Mouse (Mus musculus): ENCODE results near the gene Olfr906.

The Olfr906 gene

DNA sequence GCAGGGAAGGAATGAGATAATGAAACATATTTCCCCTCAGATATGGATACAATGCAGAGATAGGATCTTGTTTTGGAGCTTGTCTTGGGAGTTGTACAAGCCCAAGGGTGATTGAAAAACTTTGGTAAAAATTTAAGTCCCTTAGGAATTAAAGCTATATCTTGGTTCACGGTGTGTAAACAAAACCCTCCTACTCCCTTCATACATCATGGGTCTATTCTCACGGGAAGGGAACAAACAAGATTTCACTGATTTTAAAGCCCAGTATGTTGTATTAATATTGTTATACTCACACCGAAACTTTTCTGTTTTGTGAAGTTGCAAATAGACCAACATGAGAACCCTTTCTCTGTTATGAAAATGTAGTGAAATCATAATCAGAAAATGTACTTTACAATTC, at the start of gene Olfr906:
TSS of gene Olfr906 (plus strand) at position 301 of the 400 bp plus-strand sequence.
- no peak for DNase-seq (ENCODE audit: low spot score)

DNA sequence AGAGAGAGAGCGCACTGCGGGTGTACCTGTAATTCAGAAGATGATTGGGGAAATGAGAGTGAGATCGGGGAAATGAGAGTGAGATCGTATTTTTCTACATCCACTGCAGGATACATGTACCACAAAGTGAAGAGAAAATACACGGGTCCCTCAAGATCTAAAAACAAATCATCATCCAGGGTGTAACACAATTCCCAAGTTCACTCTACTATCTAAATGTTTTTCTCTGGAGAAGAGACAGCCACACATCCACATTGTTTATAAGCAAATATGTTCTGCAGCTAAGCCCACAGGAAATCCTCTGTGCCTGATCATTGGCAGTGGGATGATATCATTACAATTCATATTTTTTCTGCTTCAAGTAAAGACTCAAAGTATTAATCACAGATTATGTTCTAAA, 39.5 kb upstream of the Olfr906 start, which contains the start of gene Olfr902:
TSS of gene Olfr902 (plus strand) at position 301 of the 400 bp plus-strand sequence.
- no peak for DNase-seq (ENCODE audit: low spot score)

DNA sequence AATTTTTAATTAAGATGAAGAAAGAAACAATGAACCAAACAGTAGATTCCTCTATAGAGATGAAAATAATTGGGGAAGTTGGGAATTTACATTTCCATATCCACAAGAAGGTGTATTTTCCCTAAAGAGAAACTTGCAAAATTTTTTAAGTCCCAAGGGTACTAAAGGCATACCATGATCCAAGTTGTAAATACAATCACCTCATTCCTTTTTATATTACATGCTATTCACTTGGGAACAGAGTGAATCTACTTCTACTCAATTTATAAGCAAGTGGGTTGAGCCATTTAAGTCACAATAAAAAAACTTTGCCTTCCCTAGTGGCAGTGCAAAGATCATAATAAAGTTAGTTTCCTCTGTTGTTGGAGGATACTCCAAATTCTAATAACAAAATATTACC, 24.0 kb upstream of the Olfr906 start, which contains the start of gene Olfr904:
TSS of gene Olfr904 (plus strand) at position 301 of the 400 bp plus-strand sequence.
- no peak for DNase-seq (ENCODE audit: low spot score)

DNA sequence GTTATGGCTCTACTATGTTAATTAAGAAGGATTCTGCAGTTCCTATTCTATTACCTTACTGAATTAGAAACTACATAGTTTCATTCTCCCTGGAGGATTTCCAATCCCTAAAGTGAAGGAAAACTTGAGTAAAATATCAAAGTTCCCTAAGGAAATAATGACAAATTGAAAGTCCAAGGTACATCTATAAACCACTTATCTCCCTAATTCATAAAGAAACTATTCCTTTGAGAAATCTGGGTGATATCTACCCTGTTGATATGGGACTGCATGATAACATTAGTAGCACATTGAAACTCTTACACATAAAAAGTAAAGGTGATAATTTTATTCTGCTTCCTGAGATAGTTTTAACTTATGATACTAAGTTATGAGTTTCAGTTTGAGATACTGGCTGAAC, 16.1 kb upstream of the Olfr906 start, which contains the start of gene Olfr905:
TSS of gene Olfr905 (plus strand) at position 301 of the 400 bp plus-strand sequence.
- DNase-seq (ENCODE audit: low spot score): no peak

DNA sequence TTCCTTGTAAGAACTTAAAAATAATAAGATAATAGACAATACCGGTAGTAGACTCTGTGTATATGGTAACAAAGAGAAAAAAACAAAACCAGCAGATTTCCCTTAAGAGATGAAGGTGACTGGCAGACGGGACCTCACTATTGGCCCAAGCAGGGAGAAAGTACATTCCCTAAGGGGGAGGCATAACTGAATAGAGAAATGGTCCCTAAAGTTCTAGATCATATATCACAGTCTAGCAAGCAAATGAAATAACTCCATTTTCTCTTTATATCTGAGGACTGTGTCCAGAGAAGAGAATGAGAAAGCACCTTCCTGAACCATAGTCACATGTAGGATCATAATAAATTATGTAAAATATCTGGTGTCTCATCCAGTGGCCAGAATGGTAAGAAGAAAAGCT, 8.6 kb downstream of the Olfr906 start, which contains the start of gene Olfr907:
TSS of gene Olfr907 (plus strand) at position 301 of the 400 bp plus-strand sequence.
- no peak for DNase-seq (ENCODE audit: low spot score)

DNA sequence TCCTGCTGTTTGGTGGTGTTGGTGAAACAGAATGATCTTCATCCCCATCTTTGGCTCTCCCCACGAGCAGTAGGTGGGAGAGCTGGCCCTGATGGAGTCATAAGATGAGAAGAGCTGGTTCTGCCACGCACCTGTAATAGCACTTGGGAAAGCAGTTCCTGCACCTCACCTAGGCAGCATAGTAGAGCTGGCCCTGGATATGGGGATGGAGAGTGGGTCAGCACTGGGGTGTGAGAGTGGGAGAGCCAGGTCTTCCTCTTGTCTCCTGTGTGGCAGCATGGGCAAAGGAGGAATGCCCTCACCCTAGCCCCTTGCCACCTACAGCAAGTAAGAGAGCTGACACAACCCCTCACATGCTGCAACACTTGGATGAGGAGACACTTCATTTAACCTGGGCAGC, 25.5 kb downstream of the Olfr906 start:
- DNase-seq (ENCODE audit: low spot score): no peak

DNA sequence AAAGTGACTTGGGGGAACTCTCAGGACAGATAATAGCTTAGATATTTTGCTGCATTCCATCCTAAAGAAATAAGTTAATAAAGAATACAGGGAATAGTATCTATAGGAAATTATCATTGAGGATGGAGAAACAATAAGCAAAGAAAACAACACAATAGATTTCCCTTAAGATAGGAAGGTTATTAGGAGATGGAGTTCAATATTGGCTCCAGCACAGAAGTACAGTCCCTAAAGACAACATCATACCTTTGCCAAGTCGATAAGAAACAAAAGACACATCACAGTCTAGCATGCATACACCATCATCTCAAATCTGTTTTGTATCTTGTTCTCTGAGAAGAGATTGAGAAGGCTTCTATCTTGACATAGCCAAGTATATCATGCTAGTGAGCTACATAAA, 34.4 kb downstream of the Olfr906 start, which contains the start of gene Olfr911-ps1:
TSS of gene Olfr911-ps1 (plus strand) at position 301 of the 400 bp plus-strand sequence.
- DNase-seq (ENCODE audit: low spot score): no peak

DNA sequence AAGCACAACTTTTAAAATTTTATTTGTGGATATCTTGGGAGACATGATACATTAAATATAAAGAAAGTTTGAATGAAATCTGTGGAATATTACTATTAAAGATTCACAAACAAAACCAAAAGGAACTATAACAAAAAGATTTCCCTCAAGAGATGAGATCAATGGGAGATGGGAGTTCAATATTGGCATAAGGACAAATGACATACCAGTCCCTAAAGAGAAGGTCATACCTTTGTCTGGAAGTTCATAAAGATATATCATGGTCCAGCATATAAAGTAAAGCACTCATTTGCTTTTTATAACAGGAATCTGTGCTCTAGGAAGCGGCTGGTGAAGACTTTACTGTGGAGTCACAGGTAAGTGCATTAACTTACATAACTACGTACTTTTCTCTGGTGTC, 50.7 kb downstream of the Olfr906 start, which contains the start of gene Olfr910:
TSS of gene Olfr910 (plus strand) at position 301 of the 400 bp plus-strand sequence.
- no peak for DNase-seq (ENCODE audit: low spot score)

Data from embryo, embryonic 10 days (tissue).